Mouse (Mus musculus): ENCODE data around the gene Ttyh2. TPM values are rescaled to one million over a fixed set of nuclear protein-coding genes. Genes with fewer than 3 reads are reported as not detected.

Gene Ttyh2
- polyA plus RNA-seq, 1 experiment from 2014 or later, result 73.4 TPM

DNA sequence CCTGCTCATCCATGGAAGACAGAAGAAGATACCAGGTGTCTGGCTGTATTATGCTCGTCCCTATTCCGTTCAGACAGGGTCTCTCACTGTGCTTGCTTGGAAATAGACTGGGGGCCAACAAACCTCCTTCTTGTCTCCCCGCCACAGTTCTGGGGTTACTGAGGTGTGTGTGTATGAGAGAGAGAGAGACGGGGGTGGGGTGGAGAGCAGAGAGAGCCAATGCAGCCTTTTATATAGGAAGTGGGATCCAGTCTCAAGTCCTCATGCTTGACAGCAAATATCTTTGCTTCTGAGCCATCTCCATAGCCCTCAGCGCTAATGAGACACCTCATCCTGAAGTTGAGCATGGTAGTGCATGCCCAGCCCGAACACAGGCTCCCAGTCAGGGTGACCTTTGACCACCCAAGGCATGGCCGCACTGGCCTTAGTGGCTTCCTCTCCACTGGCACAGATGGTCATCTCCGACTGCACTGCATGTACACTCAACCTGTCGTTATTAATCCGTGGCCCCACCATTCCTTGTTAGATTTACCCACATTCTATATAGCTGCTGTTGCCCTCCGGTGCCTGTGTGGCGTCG lies 7.2 kb downstream of the Ttyh2 start:
- peaks cover 14% of the 10 kb centered on the region; the same call in 1 of the 2 replicates for H3K36me3 ChIP-seq (ENCODE audit: control insufficient read depth, insufficient read depth)
- H3K4me1 ChIP-seq (replicated peaks; ENCODE audit: control insufficient read depth, insufficient read depth, low read length), result peaks cover 10% of the 10 kb centered on the region; the same call in 1 of the 2 replicates
- H3K9me3 ChIP-seq (ENCODE audit: control insufficient read depth), result no peaks in the 10 kb centered on the region
- no peak overlapping the region for H3K9ac ChIP-seq (ENCODE audit: low read depth, low read length)
- no peak overlapping the region for H3K4me3 ChIP-seq (ENCODE audit: low read depth, low read length)
- no peaks in the 10 kb centered on the region for H3K27me3 ChIP-seq (replicated peaks; ENCODE audit: control insufficient read depth, insufficient read depth, low read length)
- 86% methylated on average over 13 of the region's 13 CpGs for WGBS
- H3K27ac ChIP-seq (ENCODE audit: low read depth, low read length), result no peak overlapping the region
- ATAC-seq, result no peak
- TF ChIP-seq CTCF (IDR thresholded peaks at IDR 0.05; ENCODE audit: low read depth), result no peak
- H3K4me2 ChIP-seq (replicated peaks; ENCODE audit: low read depth), result no peak overlapping the region

- Histone ChIP-seq H3K9me3 (ENCODE audit: control insufficient read depth) (no peaks in the 10 kb centered on the region), H3K4me2 (replicated peaks; ENCODE audit: low read depth) (no peak overlapping the region), H3K9ac (ENCODE audit: low read depth, low read length) (no peak overlapping the region), H3K4me3 (ENCODE audit: low read depth, low read length) (no peak overlapping the region), H3K36me3 (ENCODE audit: control insufficient read depth, insufficient read depth) (peaks cover 17% of the 10 kb centered on the region; the same call in 1 of the 2 replicates), H3K27ac (ENCODE audit: low read depth, low read length) (no peak overlapping the region), H3K4me1 (replicated peaks; ENCODE audit: control insufficient read depth, insufficient read depth, low read length) (peaks cover 10% of the 10 kb centered on the region; the same call in 1 of the 2 replicates), H3K27me3 (replicated peaks; ENCODE audit: control insufficient read depth, insufficient read depth, low read length) (no peaks in the 10 kb centered on the region)
- TF ChIP-seq CTCF (IDR thresholded peaks at IDR 0.05; ENCODE audit: low read depth), result no peak
- WGBS, result 79% methylated on average over 10 of the region's 10 CpGs
- no peak for ATAC-seq
Measured at GRCm38 (mm10) chr11:114683029-114683721, 7.9 kb downstream of the Ttyh2 start.

DNA sequence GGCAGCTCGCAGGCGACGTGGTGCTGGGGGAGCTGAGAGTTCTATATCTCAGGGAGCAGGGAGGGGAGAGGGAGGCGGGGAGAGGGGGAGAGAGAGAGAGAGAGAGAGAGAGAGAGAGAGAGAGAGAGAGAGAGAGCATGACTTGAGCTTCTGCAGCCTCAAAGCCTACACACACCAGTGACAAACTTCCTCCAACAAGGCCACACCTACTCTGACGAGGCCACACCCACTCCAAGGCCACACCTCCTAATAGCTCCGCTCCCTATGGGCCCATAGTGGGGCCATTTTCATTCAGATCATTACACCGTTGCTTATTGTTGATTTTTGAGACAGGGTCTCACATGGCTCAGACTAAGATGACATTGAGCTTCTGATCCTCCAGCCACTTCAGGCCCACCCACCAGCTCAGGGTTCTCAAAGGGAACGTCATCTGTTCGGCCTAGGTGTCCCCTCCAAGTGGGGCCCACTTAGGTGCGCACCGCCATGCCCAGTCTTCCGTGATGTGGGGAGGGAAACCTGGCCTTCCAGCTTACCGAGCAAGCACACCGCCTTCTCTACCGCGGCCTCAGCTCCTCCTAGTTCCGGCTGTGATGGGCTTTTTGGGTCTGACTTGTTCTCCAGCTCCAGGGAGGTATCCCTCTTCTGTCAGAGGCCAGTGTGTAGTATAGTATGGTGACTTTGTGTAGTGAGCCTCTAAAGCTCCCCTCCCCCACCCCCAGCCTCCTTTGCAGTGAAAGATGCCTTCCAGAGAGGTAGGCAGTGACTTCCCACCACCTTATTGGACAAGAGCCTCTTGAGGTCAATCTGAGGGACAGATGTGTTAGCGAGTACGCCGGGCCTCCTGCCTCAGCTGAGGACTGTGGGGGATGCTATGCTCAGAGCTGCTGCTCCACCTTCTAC lies 8.7 kb downstream of the Ttyh2 start:
- Histone ChIP-seq H3K4me3 (ENCODE audit: low read depth, low read length) (no peak overlapping the region), H3K36me3 (ENCODE audit: control insufficient read depth, insufficient read depth) (peaks cover 17% of the 10 kb centered on the region; the same call in 1 of the 2 replicates), H3K4me2 (replicated peaks; ENCODE audit: low read depth) (no peak overlapping the region), H3K9me3 (ENCODE audit: control insufficient read depth) (no peaks in the 10 kb centered on the region), H3K27me3 (replicated peaks; ENCODE audit: control insufficient read depth, insufficient read depth, low read length) (no peaks in the 10 kb centered on the region), H3K27ac (ENCODE audit: low read depth, low read length) (no peak overlapping the region), H3K4me1 (replicated peaks; ENCODE audit: control insufficient read depth, insufficient read depth, low read length) (peaks cover 10% of the 10 kb centered on the region; the same call in 1 of the 2 replicates), H3K9ac (ENCODE audit: low read depth, low read length) (no peak overlapping the region)
- TF ChIP-seq CTCF (IDR thresholded peaks at IDR 0.05; ENCODE audit: low read depth), result no peak
- 75% methylated on average over 20 of the region's 20 CpGs for WGBS
- no peak for ATAC-seq

DNA sequence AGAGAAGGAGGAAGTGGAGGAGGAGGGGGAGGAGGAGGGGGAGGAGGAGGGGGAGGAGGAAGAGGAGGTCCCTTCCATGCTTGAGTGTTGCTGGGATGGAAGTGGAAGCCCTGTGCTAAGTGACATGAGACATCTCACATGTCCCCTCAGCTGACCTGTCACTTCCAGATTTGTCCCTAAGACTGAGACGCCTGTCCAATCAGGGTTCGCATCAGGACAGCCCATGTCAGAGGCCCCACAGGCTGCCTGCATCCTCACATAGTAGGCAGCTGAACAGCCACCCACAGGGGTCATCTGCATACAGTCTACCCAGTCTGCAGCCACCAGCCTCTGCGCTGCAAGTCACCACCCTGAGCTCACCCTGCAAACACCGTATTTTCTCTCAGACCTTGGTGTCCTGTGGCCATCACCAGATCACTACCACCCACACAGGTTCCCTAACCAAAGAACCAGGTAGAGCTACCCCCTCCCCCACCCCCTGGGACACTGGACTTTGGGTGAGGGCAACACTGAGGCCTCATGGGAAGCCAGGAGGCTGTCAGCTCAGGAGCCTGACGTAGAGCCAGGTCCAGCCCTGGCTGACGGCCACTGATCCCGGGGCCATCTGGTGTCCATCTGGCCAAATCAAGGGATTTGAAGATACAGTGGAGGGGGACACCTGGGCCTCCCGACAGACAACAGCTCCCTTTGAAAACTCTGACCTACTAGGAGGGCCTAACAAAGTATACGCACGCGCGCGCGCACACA lies 9.6 kb downstream of the Ttyh2 start:
- no peak overlapping the region for H3K27ac ChIP-seq (ENCODE audit: low read depth, low read length)
- H3K4me3 ChIP-seq (ENCODE audit: low read depth, low read length), result no peak overlapping the region
- ATAC-seq, result no peak
- no peaks in the 10 kb centered on the region for H3K27me3 ChIP-seq (replicated peaks; ENCODE audit: control insufficient read depth, insufficient read depth, low read length)
- H3K9ac ChIP-seq (ENCODE audit: low read depth, low read length), result no peak overlapping the region
- peaks cover 17% of the 10 kb centered on the region; the same call in 1 of the 2 replicates for H3K36me3 ChIP-seq (ENCODE audit: control insufficient read depth, insufficient read depth)
- no peaks in the 10 kb centered on the region for H3K9me3 ChIP-seq (ENCODE audit: control insufficient read depth)
- 0 out of 2 replicates have a peak, but pooled peaks cover 7% of the 10 kb centered on the region for H3K4me1 ChIP-seq (replicated peaks; ENCODE audit: control insufficient read depth, insufficient read depth, low read length)
- TF ChIP-seq CTCF (IDR thresholded peaks at IDR 0.05; ENCODE audit: low read depth), result no peak
- H3K4me2 ChIP-seq (replicated peaks; ENCODE audit: low read depth), result no peak overlapping the region
- 72% methylated on average over 14 of the region's 14 CpGs for WGBS

DNA sequence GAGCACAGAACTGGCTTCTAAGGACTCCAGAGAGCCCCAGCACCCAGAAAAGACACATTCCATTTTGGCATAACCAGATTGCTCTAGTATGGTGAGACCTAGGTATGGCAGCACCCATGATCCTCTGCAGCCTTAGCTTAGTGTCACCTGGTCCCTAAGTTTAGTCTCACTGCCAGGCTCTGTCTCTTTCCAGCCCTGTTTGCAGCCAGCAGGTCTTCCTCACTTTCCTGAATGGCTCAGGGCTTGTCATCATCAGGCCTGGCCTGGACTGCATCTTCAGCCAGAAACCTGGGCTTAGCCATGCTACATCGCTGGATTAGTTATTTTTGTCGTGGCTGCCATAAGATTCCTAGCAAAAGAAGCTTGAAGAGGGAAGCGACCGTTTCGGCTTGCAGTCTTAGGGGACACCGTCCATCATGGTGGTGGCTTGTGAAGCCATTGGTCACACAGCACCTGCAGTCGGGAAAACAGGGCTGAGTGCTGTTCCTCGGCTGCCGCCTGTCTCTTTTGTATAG lies 10.4 kb downstream of the Ttyh2 start:
- H3K36me3 ChIP-seq (ENCODE audit: control insufficient read depth, insufficient read depth), result peaks cover 25% of the 10 kb centered on the region
- no peak overlapping the region for H3K4me2 ChIP-seq (replicated peaks; ENCODE audit: low read depth)
- no peaks in the 10 kb centered on the region for H3K27me3 ChIP-seq (replicated peaks; ENCODE audit: control insufficient read depth, insufficient read depth, low read length)
- no peak overlapping the region for H3K9ac ChIP-seq (ENCODE audit: low read depth, low read length)
- no peak for ATAC-seq
- H3K4me3 ChIP-seq (ENCODE audit: low read depth, low read length), result no peak overlapping the region
- 0 out of 2 replicates have a peak, but pooled peaks cover 3% of the 10 kb centered on the region for H3K4me1 ChIP-seq (replicated peaks; ENCODE audit: control insufficient read depth, insufficient read depth, low read length)
- H3K27ac ChIP-seq (ENCODE audit: low read depth, low read length), result no peak overlapping the region
- 85% methylated on average over 9 of the region's 9 CpGs for whole genome bisulfite sequencing
- H3K9me3 ChIP-seq (ENCODE audit: control insufficient read depth), result no peaks in the 10 kb centered on the region
- TF ChIP-seq CTCF (IDR thresholded peaks at IDR 0.05; ENCODE audit: low read depth), result no peak
